Mouse (Mus musculus) kidney, postnatal 10 days (tissue): ENCODE results near the gene Elf5.

Experiments
- DNase-seq: peaks from one replicate; pipeline ENCODE4 v3.0.0; 2021; ENCODE audit warnings: mixed read lengths

Elf5 gene

GRCm38 (mm10) chr2:103436534-103436933, 25.0 kb downstream of the Elf5 start:
- DNase-seq, result no peak

GRCm38 (mm10) chr2:103439071-103439622, 27.7 kb downstream of the Elf5 start:
- DNase-seq, result no peak

GRCm38 (mm10) chr2:103439710-103440109, 28.2 kb downstream of the Elf5 start:
- peak; percentile 93 for DNase-seq

GRCm38 (mm10) chr2:103445776-103446175, 34.3 kb downstream of the Elf5 start:
- peak; percentile 66 for DNase-seq

DNA sequence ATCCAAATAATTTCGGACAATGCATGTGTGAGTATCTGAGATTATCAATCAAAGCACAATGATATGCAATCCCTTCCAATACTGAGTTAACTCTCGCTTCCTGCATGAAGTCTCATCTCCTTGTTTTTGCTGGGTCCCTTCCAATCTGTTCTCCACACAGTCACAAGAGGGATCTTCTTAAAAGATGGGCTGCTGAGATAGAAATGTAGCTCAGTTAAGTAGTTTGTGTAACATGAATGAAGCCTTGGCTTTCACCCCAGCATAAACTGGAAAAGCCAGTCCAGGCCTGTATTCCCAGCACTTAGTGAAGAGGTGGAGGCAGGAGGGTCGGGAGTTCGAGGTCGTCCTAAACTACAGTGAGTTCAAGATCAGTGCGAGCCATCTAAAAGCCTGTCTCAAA, 34.8 kb downstream of the Elf5 start:
- DNase-seq, result no peak

DNA sequence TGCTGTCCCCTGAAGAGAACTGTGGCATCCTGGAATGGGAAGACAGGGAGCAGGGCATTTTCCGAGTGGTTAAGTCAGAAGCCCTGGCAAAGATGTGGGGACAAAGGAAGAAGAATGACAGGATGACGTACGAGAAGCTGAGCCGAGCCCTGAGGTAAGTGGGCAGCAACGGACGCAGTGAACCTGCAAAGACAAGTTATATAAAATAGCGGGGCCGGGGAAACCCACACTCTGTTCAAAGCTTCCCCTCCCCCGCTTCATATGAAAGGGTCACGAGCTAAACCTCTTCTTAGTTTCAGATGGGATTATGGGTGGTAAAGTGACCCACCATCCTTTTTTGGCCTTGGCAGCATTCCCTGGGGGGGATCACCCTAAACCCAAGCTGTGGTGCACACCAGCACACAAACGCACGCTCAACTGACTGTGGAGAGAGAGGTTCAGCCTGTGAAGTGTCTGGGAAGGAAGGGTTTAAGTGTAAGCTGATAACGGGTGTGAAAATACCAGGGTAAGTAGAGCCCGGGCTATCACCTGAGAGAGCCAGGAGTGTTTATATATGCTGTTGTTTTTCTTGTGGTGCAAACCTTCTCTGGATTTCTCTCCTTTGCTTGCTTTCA, 37.6 kb downstream of the Elf5 start:
- DNase-seq, result no peak

GRCm38 (mm10) chr2:103449813-103450212, 38.3 kb downstream of the Elf5 start:
- no peak for DNase-seq

DNA sequence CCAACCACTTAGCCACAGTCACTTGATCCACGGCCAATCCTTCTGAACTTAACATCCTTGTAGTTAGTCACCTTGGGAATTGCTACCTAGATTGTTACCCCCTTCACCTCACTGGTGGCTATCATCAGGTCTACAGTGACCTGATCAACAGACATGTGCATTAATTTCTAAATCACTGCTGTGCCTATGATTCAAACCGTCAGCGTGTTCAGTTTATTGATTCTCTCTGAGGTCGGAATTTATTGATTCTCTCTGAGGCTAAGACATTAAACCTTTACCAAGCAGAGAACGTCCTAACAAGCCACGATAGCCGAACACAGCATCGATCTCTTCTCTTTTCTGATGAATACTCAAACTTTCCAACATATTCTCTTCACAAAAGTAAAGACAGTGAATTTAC, 38.8 kb downstream of the Elf5 start:
- DNase-seq, result no peak

GRCm38 (mm10) chr2:103452550-103452949, 41.1 kb downstream of the Elf5 start:
- no peak for DNase-seq

DNA sequence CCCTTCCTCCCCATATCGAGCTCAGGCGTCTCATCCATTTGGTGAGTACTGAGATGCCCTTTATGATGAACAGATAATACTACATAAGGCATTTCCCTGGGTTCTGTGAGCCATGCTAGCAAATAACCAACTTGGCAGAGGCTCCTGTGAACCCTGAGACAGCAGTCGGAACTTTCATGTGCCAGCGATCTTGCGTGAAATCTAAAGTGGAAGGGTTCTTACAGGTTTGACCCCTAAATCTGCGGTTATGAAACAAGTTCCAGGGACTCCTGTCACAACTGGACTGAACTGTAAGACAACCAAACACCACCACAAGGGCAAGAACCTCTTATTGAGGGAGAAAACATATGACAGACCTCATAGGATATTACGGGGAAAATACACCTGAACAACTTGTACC, 44.3 kb downstream of the Elf5 start:
- no peak for DNase-seq

DNA sequence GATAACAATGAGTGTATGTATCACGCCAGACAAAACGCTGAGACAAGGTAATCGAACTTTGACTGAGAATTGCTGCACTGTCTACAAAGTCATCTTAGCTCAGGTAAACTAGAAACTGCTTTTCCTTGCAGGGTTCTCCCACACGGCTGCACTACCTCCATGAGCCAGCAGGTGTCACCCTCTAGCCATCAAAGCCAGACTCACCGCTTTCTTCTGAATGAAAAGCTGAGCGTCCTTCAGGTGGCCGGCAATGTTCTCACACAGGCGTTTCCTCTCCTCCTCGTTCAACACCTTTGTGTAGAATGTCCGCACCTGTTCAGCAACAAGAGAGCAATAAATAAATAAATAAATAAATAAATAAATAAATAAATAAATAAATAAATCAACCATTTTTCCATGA, 45.2 kb downstream of the Elf5 start:
- DNase-seq, result peak; percentile 89

DNA sequence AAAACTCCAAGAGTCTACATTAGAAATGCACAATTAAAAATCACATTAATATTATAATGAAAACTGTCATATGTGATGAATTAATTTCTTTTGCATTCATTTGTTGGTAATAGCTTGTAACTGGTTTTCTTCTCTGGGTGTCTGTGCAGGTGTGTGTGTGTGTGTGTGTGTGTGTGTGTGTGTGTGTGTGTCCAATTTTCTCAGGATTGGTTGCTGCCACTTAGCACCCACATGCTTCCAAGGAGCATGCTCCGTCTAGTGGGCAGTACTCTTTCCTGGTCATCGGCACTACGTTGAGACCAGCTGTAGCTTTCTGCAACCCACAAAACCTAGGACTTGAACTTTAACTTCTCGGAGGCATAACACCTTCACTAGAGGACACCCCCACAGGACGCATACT, 45.6 kb downstream of the Elf5 start:
- DNase-seq, result no peak

GRCm38 (mm10) chr2:103457628-103458027, 46.1 kb downstream of the Elf5 start:
- DNase-seq, result no peak

DNA sequence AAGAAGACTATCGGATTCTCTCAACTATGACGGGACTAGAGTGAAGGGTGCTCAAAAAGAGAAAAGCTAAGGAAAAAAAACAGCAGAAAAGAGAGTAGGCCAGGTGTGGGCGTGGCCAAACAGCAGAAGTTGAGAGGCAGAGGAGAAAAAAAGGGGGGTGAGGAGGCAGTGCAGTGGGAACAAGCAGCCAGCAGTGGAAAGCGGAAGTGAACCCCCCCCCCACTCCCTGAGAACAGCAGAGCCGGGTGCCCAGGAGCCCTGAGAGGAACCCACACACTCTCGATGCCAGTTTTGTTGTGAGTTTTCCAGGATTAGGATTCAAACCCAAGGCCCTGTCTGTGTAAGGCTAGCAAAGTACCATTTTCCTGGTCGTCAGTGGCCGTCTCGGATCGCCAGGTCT, 47.6 kb downstream of the Elf5 start:
- no peak for DNase-seq

DNA sequence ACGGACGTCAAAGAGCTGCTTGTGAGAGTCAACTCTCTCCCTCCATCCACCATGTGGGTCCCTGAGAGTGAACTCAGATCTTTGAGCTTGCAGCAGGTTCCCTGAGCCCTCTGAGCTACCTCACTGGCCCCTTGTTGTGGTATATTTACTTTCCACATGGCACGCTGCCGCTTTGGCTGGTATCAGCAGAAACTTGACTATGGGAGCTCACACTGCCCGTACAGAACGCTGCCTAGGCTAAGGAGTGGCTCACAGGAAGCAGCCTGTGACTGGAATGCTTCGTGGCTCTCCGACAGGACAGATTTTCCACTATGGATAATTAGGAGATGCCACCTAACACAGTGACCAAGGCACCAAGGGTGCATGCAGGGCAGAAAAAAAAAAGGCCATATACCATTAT, 49.7 kb downstream of the Elf5 start:
- no peak for DNase-seq

DNA sequence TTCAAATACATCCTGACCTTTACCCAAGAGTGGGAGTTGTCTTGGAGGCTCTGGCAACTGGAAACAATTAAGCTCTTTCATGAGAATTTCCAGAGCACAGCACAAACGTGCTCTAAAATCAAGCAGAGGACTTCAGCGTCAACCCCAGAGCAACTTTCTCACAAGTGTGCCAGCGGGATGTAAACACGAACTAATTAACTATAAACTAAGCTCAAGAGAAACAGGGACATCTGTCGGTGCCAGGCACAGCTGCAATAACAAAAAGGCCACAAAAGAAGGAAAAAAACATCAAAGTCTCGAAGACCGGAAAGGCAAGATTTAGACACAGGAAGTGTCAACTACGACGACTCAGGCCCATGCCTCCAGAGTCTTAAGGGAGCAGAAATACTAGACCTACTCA, 50.3 kb downstream of the Elf5 start:
- no peak for DNase-seq

- DNase-seq, result no peak
These were observed 51.3 kb downstream of the Elf5 start for GRCm38 (mm10) chr2:103462746-103463145.

GRCm38 (mm10) chr2:103464524-103464923, 53.0 kb downstream of the Elf5 start:
- no peak for DNase-seq

GRCm38 (mm10) chr2:103465429-103465828, 53.9 kb downstream of the Elf5 start:
- no peak for DNase-seq

GRCm38 (mm10) chr2:103466272-103466671, 54.8 kb downstream of the Elf5 start:
- no peak for DNase-seq

GRCm38 (mm10) chr2:103466984-103467588, 55.6 kb downstream of the Elf5 start:
- DNase-seq, result peak; percentile 69

DNA sequence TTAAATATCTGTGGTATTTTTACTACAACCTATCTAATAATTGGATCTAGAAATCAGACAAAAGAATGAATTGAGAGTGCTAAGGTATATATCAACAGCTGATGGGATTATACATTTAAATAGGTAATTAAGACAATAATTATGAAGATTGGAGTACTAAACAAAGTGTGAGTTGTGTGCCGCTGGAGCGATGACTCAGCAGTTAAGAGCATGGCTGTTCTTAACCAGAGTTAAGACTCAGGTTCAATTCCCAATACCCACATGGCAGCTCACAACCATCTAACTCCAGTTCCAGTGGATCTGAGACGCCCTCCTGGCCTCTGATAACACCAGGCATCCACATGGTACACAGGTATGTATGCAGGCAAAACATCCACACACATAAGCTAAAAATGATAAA, 61.9 kb downstream of the Elf5 start:
- no peak for DNase-seq

GRCm38 (mm10) chr2:103476180-103476579, 64.7 kb downstream of the Elf5 start:
- DNase-seq, result no peak

GRCm38 (mm10) chr2:103476657-103477056, 65.2 kb downstream of the Elf5 start:
- DNase-seq, result no peak

GRCm38 (mm10) chr2:103477456-103477855, 66.0 kb downstream of the Elf5 start:
- DNase-seq, result no peak
